Mouse (Mus musculus): ENCODE results near the gene Tmprss6. TPM values are rescaled to one million over a fixed set of nuclear protein-coding genes. Genes with fewer than 3 reads are reported as not detected.

Tmprss6 gene
- total RNA-seq (2014; rRNA removed) = 0.25 and 0.42 TPM in 2 replicates
- polyA plus RNA-seq (2015; fragmentation: Nextera tagmentation; extraction: Ambion mirVana) = 0.32 and 0.44 TPM in 2 replicates

- no peak within 1 kb of the TSS for H3K4me3 ChIP-seq (ENCODE audit: low read length)
- no peak for ATAC-seq
- TF ChIP-seq CTCF (IDR thresholded peaks at IDR 0.05; ENCODE audit: low read depth) = no peak
- 87% methylated on average over 7 of the region's 7 CpGs for WGBS
- H3K27ac ChIP-seq = no peak within 1 kb of the TSS
- H3K36me3 ChIP-seq (ENCODE audit: insufficient read depth, low read length) = no peaks in the 10 kb centered on the region
- no peaks in the 10 kb centered on the region for H3K27me3 ChIP-seq (ENCODE audit: insufficient read depth, low read length)
- H3K9ac ChIP-seq (replicated peaks; ENCODE audit: low read length) = no peak within 1 kb of the TSS
- H3K9me3 ChIP-seq (ENCODE audit: low read length) = no peaks in the 10 kb centered on the region
- H3K4me2 ChIP-seq (ENCODE audit: low read depth, low read length) = no peak within 1 kb of the TSS
- no peaks in the 10 kb centered on the region for H3K4me1 ChIP-seq (ENCODE audit: insufficient read depth, low read length)
- no peak for DNase-seq (ENCODE audit: low spot score)
Observed at GRCm38 (mm10) chr15:78468379-78468937, at the start of gene Tmprss6. Gene Tmprss6, minus strand, starts transcription at chr15:78468634.

- Histone ChIP-seq H3K9ac (replicated peaks; ENCODE audit: low read length) (no peak overlapping the region), H3K36me3 (ENCODE audit: insufficient read depth, low read length) (no peaks in the 10 kb centered on the region), H3K4me2 (ENCODE audit: low read depth, low read length) (no peak overlapping the region), H3K27me3 (ENCODE audit: insufficient read depth, low read length) (no peaks in the 10 kb centered on the region), H3K4me1 (ENCODE audit: insufficient read depth, low read length) (no peaks in the 10 kb centered on the region), H3K27ac (no peak overlapping the region), H3K4me3 (ENCODE audit: low read length) (no peak overlapping the region), H3K9me3 (ENCODE audit: low read length) (no peaks in the 10 kb centered on the region)
- no peak for TF ChIP-seq CTCF (IDR thresholded peaks at IDR 0.05; ENCODE audit: low read depth)
- DNase-seq (ENCODE audit: low spot score) (no peak), ATAC-seq (no peak)
- 68% methylated on average over 7 of the region's 7 CpGs for WGBS
Observed at GRCm38 (mm10) chr15:78518221-78518620, 49.8 kb upstream of the Tmprss6 start.

GRCm38 (mm10) chr15:78515759-78516158 lies 47.3 kb upstream of the Tmprss6 start:
- Histone ChIP-seq H3K4me2 (ENCODE audit: low read depth, low read length) (no peak overlapping the region), H3K27ac (no peak overlapping the region), H3K9me3 (ENCODE audit: low read length) (no peaks in the 10 kb centered on the region), H3K4me3 (ENCODE audit: low read length) (no peak overlapping the region), H3K9ac (replicated peaks; ENCODE audit: low read length) (no peak overlapping the region), H3K4me1 (ENCODE audit: insufficient read depth, low read length) (no peaks in the 10 kb centered on the region), H3K36me3 (ENCODE audit: insufficient read depth, low read length) (no peaks in the 10 kb centered on the region), H3K27me3 (ENCODE audit: insufficient read depth, low read length) (no peaks in the 10 kb centered on the region)
- DNase-seq (ENCODE audit: low spot score) = no peak
- 85% methylated on average over 6 of the region's 6 CpGs for WGBS
- no peak for TF ChIP-seq CTCF (IDR thresholded peaks at IDR 0.05; ENCODE audit: low read depth)
- no peak for ATAC-seq

GRCm38 (mm10) chr15:78514393-78515146 lies 46.1 kb upstream of the Tmprss6 start:
- no peak overlapping the region for H3K4me2 ChIP-seq (ENCODE audit: low read depth, low read length)
- WGBS = 28% methylated on average over 7 of the region's 7 CpGs
- peak; percentile 88 for DNase-seq (ENCODE audit: low spot score)
- no peaks in the 10 kb centered on the region for H3K27me3 ChIP-seq (ENCODE audit: insufficient read depth, low read length)
- no peaks in the 10 kb centered on the region for H3K36me3 ChIP-seq (ENCODE audit: insufficient read depth, low read length)
- ATAC-seq = peak; percentile 63
- no peak overlapping the region for H3K9ac ChIP-seq (replicated peaks; ENCODE audit: low read length)
- H3K27ac ChIP-seq = no peak overlapping the region
- no peak overlapping the region for H3K4me3 ChIP-seq (ENCODE audit: low read length)
- no peaks in the 10 kb centered on the region for H3K4me1 ChIP-seq (ENCODE audit: insufficient read depth, low read length)
- peak; percentile 96 for TF ChIP-seq CTCF (IDR thresholded peaks at IDR 0.05; ENCODE audit: low read depth)
- H3K9me3 ChIP-seq (ENCODE audit: low read length) = no peaks in the 10 kb centered on the region

- no peak overlapping the region for H3K27ac ChIP-seq
- WGBS = 88% methylated on average over 14 of the region's 14 CpGs
- H3K4me1 ChIP-seq (ENCODE audit: insufficient read depth, low read length) = no peaks in the 10 kb centered on the region
- H3K27me3 ChIP-seq (ENCODE audit: insufficient read depth, low read length) = no peaks in the 10 kb centered on the region
- ATAC-seq = no peak
- no peak for DNase-seq (ENCODE audit: low spot score)
- H3K9ac ChIP-seq (replicated peaks; ENCODE audit: low read length) = no peak overlapping the region
- no peak overlapping the region for H3K4me2 ChIP-seq (ENCODE audit: low read depth, low read length)
- no peaks in the 10 kb centered on the region for H3K36me3 ChIP-seq (ENCODE audit: insufficient read depth, low read length)
- H3K4me3 ChIP-seq (ENCODE audit: low read length) = no peak overlapping the region
- no peaks in the 10 kb centered on the region for H3K9me3 ChIP-seq (ENCODE audit: low read length)
- no peak for TF ChIP-seq CTCF (IDR thresholded peaks at IDR 0.05; ENCODE audit: low read depth)
Observed at GRCm38 (mm10) chr15:78513019-78513418, 44.6 kb upstream of the Tmprss6 start.

- DNase-seq (ENCODE audit: low spot score) (no peak), ATAC-seq (no peak)
- 84% methylated on average over 7 of the region's 7 CpGs for WGBS
- H3K9ac ChIP-seq (replicated peaks; ENCODE audit: low read length) = no peak overlapping the region
- no peaks in the 10 kb centered on the region for H3K27me3 ChIP-seq (ENCODE audit: insufficient read depth, low read length)
- TF ChIP-seq CTCF (IDR thresholded peaks at IDR 0.05; ENCODE audit: low read depth) = no peak
- H3K27ac ChIP-seq = no peak overlapping the region
- no peaks in the 10 kb centered on the region for H3K4me1 ChIP-seq (ENCODE audit: insufficient read depth, low read length)
- H3K4me2 ChIP-seq (ENCODE audit: low read depth, low read length) = no peak overlapping the region
- no peak overlapping the region for H3K4me3 ChIP-seq (ENCODE audit: low read length)
- H3K9me3 ChIP-seq (ENCODE audit: low read length) = no peaks in the 10 kb centered on the region
- H3K36me3 ChIP-seq (ENCODE audit: insufficient read depth, low read length) = no peaks in the 10 kb centered on the region
Observed at GRCm38 (mm10) chr15:78511951-78512350, 43.5 kb upstream of the Tmprss6 start.

- Histone ChIP-seq H3K9me3 (ENCODE audit: low read length) (no peaks in the 10 kb centered on the region), H3K9ac (replicated peaks; ENCODE audit: low read length) (no peak overlapping the region), H3K36me3 (ENCODE audit: insufficient read depth, low read length) (no peaks in the 10 kb centered on the region), H3K4me3 (ENCODE audit: low read length) (no peak overlapping the region), H3K4me2 (ENCODE audit: low read depth, low read length) (no peak overlapping the region), H3K27ac (no peak overlapping the region), H3K27me3 (ENCODE audit: insufficient read depth, low read length) (no peaks in the 10 kb centered on the region), H3K4me1 (ENCODE audit: insufficient read depth, low read length) (no peaks in the 10 kb centered on the region)
- 70% methylated on average over 6 of the region's 6 CpGs for WGBS
- DNase-seq (ENCODE audit: low spot score) = no peak
- no peak for TF ChIP-seq CTCF (IDR thresholded peaks at IDR 0.05; ENCODE audit: low read depth)
- ATAC-seq = no peak
Observed at GRCm38 (mm10) chr15:78510736-78511135, 42.3 kb upstream of the Tmprss6 start.
